Mouse (Mus musculus): ENCODE data around the gene Carmil1.

DNA sequence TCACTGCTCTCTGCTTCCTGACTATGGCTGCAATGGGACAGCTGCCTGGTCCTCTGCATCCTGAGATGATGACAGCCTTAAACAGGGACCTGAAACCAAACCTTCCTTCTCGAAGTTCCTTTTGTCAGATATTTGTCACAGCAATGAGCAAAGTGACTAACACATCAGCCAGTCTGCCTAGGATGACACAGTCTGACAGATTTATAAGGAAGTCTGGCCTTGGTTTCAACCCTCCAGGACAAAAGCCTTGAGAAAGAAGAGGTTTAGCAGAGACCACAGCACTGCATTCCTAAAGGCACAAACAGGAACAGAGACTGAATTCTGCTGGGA lies 175.3 kb downstream of the Carmil1 start:
- no peak for TF ChIP-seq CTCF (IDR thresholded peaks at IDR 0.05; ENCODE audit: low read depth, low read length)
- no peak for TF ChIP-seq POLR2A (IDR thresholded peaks at IDR 0.05; ENCODE audit: extremely low read depth, insufficient read depth, low read length)

Data from liver, adult 2 months (tissue).